Mouse (Mus musculus): ENCODE results near the gene Megf11.
"Not testable (repeated sequence)": the region's sequence is repeated elsewhere in the genome, so short reads cannot be mapped to it uniquely, and the experiment has no call there.

The Megf11 gene

DNA sequence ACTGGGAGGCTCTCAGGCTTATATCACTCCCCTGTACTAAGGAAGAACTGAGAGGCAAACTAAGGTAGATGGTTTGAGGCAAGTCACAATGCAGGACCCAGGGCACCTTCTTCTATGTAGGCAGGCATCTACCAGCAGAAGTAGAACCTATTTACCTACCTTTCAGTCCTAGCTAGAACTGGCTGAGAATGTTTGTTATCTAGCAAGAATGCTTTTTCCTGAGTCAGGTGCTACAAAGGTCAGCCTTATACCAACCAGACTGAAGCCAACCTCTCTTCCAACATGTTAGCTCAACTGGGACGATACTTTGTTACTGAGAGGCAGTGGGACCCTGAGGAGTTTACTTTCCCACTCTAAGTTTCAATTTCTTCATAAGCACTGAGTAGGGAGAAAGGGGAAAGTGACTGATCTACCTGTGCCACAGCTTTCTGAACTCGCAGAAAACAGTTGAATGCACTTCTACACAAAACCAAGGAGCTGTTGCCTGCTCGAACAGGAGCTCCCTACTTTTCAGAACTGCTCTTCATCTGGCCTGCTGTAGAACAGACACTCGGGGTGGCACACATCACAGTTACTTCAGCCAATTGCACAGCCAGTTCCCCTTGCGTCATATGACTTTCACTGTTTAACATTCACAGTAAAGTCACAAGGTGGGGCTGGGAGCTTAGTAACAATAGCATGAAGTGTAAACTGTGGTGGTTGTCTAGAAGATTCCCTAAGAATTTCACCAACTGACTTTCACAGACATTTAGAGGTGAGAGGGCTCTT lies 318.8 kb downstream of the Megf11 start:
- DNase-seq = no peak

DNA sequence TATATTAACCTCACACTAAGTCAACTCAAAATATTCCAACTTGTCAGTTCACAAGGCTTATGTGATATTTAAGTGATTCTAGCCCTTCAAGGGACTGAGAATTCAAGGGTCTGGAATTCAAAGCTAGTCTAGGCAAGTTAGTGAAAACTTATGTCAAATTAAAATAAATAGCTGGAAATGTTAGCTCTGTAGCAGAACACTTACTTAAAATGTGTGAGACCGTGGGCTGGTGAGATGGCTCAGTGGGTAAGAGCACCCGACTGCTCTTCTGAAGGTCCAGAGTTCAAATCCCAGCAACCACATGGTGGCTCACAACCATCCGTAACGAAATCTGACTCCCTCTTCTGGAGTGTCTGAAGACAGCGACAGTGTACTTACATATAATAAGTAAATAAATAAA lies 324.9 kb downstream of the Megf11 start:
- DNase-seq = not testable (repeated sequence)

DNA sequence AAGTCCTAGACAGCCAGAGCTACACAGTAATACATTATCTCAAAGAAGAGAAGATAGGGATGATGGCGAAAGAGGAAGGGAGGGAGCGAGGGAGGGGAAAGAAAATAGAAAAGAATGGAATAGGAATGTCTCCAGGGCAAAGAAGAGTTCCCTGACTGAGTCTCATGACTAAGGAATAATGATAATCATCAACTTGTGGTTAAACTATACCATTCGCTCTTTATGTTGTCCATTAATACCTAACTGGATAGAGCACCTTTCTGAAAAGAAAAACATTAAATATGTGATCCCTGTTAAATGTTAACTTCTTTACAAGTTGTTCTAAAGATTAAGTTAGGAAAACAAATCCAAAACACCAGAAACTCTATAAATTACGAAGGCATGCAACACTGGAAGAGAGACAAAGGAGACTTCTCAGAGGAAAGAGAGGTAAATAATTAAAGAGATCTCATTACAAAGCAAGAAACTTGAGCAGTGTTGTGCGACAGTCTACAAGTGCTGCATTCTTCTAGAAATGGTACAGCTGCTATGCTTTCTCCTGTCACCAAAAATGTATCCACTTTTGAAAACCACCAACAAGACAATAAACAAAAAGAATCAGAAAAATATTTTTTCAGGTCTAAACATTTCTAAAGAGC lies 334.2 kb downstream of the Megf11 start:
- DNase-seq = no peak

DNA sequence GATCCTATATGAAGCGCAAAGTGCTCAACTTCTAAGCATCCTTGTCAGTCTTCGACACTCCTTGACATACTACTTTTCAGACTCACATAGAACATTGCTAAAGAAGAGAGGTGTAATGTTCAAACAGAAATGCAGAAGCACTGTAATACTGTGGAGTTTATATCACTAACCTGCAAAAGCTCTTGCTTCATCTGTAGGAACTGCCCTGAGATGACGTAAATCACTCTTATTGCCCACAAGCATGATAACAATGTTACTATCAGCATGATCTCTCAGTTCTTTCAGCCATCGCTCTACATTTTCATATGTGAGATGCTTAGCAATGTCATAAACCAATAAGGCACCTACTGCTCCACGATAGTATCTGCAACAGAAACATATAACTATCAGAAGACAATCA lies 341.0 kb downstream of the Megf11 start:
- DNase-seq = no peak

DNA sequence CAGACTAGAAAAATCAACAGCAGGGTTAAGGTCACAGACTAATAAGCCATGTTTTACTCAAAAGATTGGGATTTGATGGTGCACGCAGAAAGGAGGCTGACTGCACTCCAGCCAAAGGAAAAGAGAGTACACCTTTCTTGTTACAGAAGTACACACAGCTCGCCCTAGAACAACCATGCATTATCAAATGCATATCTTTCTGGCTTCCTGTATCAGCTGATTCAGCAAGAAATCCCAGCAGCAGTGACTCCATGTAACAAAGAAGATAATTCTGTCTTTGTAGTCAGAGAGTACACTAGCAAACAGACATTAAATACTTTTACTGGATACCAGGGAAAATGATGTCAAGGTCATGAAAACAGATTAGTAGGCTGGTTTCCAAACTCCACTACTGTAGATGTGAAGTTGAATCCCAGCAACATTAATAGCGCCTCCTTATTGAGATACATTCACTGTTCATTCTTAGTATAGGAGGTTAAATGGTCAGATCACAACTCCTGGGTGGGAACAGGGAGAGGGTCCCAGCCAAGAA lies 345.7 kb downstream of the Megf11 start:
- no peak for DNase-seq

GRCm38 (mm10) chr9:64734166-64734565 lies 348.7 kb downstream of the Megf11 start:
- no peak for DNase-seq

DNA sequence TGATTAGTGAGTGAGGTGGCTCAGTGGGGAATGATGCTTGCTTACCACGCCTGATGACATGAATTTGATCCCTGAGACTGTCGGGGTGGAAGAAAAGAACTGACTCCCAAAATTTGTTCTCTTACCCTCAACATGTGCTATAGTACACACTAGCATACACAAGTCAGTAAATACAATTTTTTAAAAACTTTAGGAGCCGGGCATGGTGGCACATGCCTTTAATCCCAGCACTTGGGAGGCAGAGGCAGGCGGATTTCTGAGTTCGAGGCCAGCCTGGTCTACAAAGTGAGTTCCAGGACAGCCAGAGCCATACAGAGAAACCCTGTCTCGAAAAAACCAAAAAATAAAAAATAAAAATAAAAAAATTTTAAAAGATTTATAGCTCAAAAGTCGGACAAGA lies 349.6 kb downstream of the Megf11 start:
- not testable (repeated sequence) for DNase-seq

GRCm38 (mm10) chr9:64736076-64736638 lies 350.7 kb downstream of the Megf11 start:
- DNase-seq = no peak

- DNase-seq = peak; percentile 76
Observed at GRCm38 (mm10) chr9:64736639-64737405, 351.4 kb downstream of the Megf11 start.

- DNase-seq = peak; percentile 97
Observed at GRCm38 (mm10) chr9:64737406-64738201, 352.2 kb downstream of the Megf11 start, which contains the start of gene Rab11a. Gene Rab11a (minus strand): TSS chr9:64737758.

GRCm38 (mm10) chr9:64739001-64739400 lies 353.6 kb downstream of the Megf11 start:
- no peak for DNase-seq

GRCm38 (mm10) chr9:64742453-64742852 lies 357.0 kb downstream of the Megf11 start:
- DNase-seq = no peak

GRCm38 (mm10) chr9:64747735-64748134 lies 362.3 kb downstream of the Megf11 start:
- DNase-seq = no peak

- no peak for DNase-seq
Observed at GRCm38 (mm10) chr9:64749314-64749713, 363.9 kb downstream of the Megf11 start.

DNA sequence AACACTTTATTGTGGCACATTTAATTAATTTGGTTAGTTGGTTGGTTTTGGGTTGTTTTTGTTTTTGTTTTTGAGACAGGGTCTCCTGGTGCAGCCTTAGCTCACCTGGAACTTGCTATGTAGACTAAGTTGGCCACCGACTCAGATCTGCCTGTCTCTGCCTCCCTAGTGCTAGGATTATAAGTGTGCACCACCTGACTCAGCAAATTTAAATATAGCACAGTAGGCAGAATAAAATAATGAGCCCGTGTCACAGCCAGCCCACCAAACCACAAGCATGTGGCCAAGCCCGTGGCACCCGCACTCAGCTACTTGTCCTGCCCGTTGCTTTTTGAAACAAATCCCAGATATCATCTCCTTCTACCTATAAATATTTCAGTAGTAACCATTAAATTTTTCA lies 367.1 kb downstream of the Megf11 start:
- no peak for DNase-seq

DNA sequence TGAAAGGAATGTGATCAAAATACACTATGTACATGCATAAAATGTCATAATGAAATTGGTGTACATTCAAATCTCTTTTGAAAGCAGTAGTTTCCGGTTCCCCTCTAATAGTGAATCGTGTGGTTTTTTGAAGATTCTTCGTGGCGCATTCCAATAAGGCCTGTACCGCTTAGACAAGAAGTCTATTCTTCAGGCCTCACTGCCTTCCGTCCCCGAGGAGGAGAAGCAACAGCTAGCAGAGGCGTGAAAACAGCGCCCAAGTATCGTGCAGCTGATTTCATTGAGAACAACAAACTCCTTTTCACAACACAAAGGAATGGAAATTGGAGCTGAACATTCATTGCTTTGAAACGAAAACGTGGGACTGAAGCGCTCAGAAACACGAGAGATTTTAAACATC lies 372.6 kb downstream of the Megf11 start:
- DNase-seq = no peak

Data from kidney, adult 9 months (tissue).